Mouse (Mus musculus) embryonic stem cell, embryonic (primary cell): Measurements from ENCODE around the gene Gna15.

Source experiments
- CTCF ChIA-PET, 4 experiments: fragments of 300-600 bp in 2 of 4; fragments of 350-600 bp in 2 of 4; sonication (Branson Sonifier 250); formaldehyde crosslinking; loops; one replicate each; lab custom pipeline; 2022; ENCODE audit warnings: inconsistent platforms in 2 of 4; lab: Charles Lee
- POLR2A ChIA-PET, 4 experiments: fragments of 300-600 bp in 2 of 4; fragments of 350-600 bp in 2 of 4; sonication (Branson Sonifier 250); formaldehyde crosslinking; loops; one replicate each; lab custom pipeline; 2022; ENCODE audit warnings: antibody characterized with exemption in 4 of 4, inconsistent platforms in 1 of 4; lab: Charles Lee

The Gna15 gene

GRCm38 (mm10) chr10:81519227-81519977 lies 4.6 kb downstream of the Gna15 start:
- POLR2A ChIA-PET: interaction anchor here in 3 of 4 experiments (0.6 to 1.7 kb wide), 8 partner anchors 10 to 41 kb away, joined by 3 to 7 read pairs (median 4); partner anchors contain the start of gene Ncln (in 1 of the 3)
- CTCF ChIA-PET: interaction anchor here (0.6 to 2.1 kb wide), 17 partner anchors 7 to 732 kb away, joined by 3 to 10 read pairs (median 4); partner anchors contain the start of genes Fzr1 (in 1 of the 4) and Ncln (in 1 of the 4)

GRCm38 (mm10) chr10:81518546-81518945 lies 5.5 kb downstream of the Gna15 start:
- ChIA-PET POLR2A (interaction anchor here in 3 of 4 experiments (0.6 to 1.7 kb wide), 8 partner anchors 9 to 42 kb away, joined by 3 to 7 read pairs (median 4); partner anchors contain the start of gene Ncln (in 1 of the 3)), CTCF (interaction anchor here (0.5 to 2.1 kb wide), 17 partner anchors 8 to 497 kb away, joined by 3 to 10 read pairs (median 4); partner anchors contain the start of genes Fzr1 (in 1 of the 4) and Ncln (in 1 of the 4))

- ChIA-PET CTCF (interaction anchor here in 2 of 4 experiments (0.8 to 1.4 kb wide), 3 partner anchors 9 to 15 kb away, joined by 3 to 4 read pairs (median 3); no protein-coding TSS in a partner anchor), POLR2A (interaction anchor here in 2 of 4 experiments (1.6 to 2.7 kb wide), 2 partner anchors 9 to 10 kb away, joined by 7 to 8 read pairs; no protein-coding TSS in a partner anchor)
Observed at GRCm38 (mm10) chr10:81517227-81517626, 6.8 kb downstream of the Gna15 start.

GRCm38 (mm10) chr10:81513798-81514197 lies 10.2 kb downstream of the Gna15 start:
- CTCF ChIA-PET: interaction anchor here in 2 of 4 experiments (0.8 to 1.8 kb wide), 7 partner anchors 11 to 38 kb away, joined by 3 to 6 read pairs (median 3); partner anchors contain the start of genes Celf5 (in 1 of the 2) and Ncln (in 1 of the 2)
- POLR2A ChIA-PET: interaction anchor here in 2 of 4 experiments (1.3 to 2.3 kb wide), 2 partner anchors 11 kb away, joined by 4 to 6 read pairs; no protein-coding TSS in a partner anchor

- CTCF ChIA-PET: interaction anchor here in 2 of 4 experiments (0.6 to 6.2 kb wide), 7 partner anchors 8 to 320 kb away, joined by 3 to 63 read pairs (median 3); no protein-coding TSS in a partner anchor
- POLR2A ChIA-PET: interaction anchor here in 2 of 4 experiments (0.6 to 5.3 kb wide), 4 partner anchors 8 to 26 kb away, joined by 3 to 48 read pairs (median 10); partner anchors contain the start of genes Gna15 (in 1 of the 2) and Ncln (in 1 of the 2)
Observed at GRCm38 (mm10) chr10:81510246-81510810, 13.7 kb downstream of the Gna15 start.

GRCm38 (mm10) chr10:81507691-81508489 lies 16.1 kb downstream of the Gna15 start:
- ChIA-PET POLR2A (interaction anchor here (0.5 to 5.3 kb wide), 130 partner anchors 8 to 1351 kb away, joined by 3 to 60 read pairs (median 4); partner anchors contain the start of genes Ncln (in 3 of the 4), Pip5k1c (in 3 of the 4), Dohh (in 2 of the 4) and Eef2 (in 2 of the 4)), CTCF (interaction anchor here (0.6 to 6.2 kb wide), 40 partner anchors 9 to 314 kb away, joined by 3 to 63 read pairs (median 4); partner anchors contain the start of genes Celf5 (in 2 of the 4), Atcay (in 1 of the 4), Gipc3 (in 1 of the 4) and Gna15 (in 1 of the 4))

- ChIA-PET POLR2A (interaction anchor here (0.5 to 5.3 kb wide), 62 partner anchors 8 to 621 kb away, joined by 3 to 60 read pairs (median 5); partner anchors contain the start of genes Dohh (in 2 of the 4), Gm48551 (in 2 of the 4), Gna11 (in 2 of the 4) and Gna15 (in 2 of the 4)), CTCF (interaction anchor here (0.6 to 6.2 kb wide), 25 partner anchors 8 to 753 kb away, joined by 3 to 63 read pairs (median 6); partner anchors contain the start of genes Celf5 (in 1 of the 4), Gna15 (in 1 of the 4) and Pip5k1c (in 1 of the 4))
Observed at GRCm38 (mm10) chr10:81507095-81507494, 16.9 kb downstream of the Gna15 start.

GRCm38 (mm10) chr10:81505016-81505664 lies 18.9 kb downstream of the Gna15 start:
- ChIA-PET CTCF (interaction anchor here in 2 of 4 experiments (0.7 to 6.2 kb wide), 3 partner anchors 21 to 55 kb away, joined by 3 to 63 read pairs (median 4); no protein-coding TSS in a partner anchor), POLR2A (interaction anchor here in 2 of 4 experiments (0.6 to 4.3 kb wide), 12 partner anchors 9 to 1337 kb away, joined by 3 to 60 read pairs (median 4); partner anchors contain the start of genes Ncln (in 2 of the 2) and Cactin (in 1 of the 2))

GRCm38 (mm10) chr10:81502658-81503057 lies 21.4 kb downstream of the Gna15 start:
- CTCF ChIA-PET: interaction anchor here (0.5 to 3.1 kb wide), 89 partner anchors 9 to 826 kb away, joined by 3 to 46 read pairs (median 4); partner anchors contain the start of genes Celf5 (in 2 of the 4), Gna15 (in 2 of the 4), Pip5k1c (in 2 of the 4) and Hmg20b (in 1 of the 4)
- POLR2A ChIA-PET: interaction anchor here in 3 of 4 experiments (0.6 to 2.6 kb wide), 26 partner anchors 8 to 397 kb away, joined by 3 to 19 read pairs (median 4); partner anchors contain the start of genes Pip5k1c (in 2 of the 3), Gna15 (in 1 of the 3) and Map2k2 (in 1 of the 3)

GRCm38 (mm10) chr10:81501863-81502262 lies 22.2 kb downstream of the Gna15 start:
- CTCF ChIA-PET: interaction anchor here in 3 of 4 experiments (0.6 to 3.1 kb wide), 31 partner anchors 8 to 695 kb away, joined by 3 to 46 read pairs (median 6); partner anchors contain the start of gene Celf5 (in 1 of the 3)
- POLR2A ChIA-PET: interaction anchor here in 2 of 4 experiments (0.6 to 2.6 kb wide), 16 partner anchors 14 to 321 kb away, joined by 3 to 19 read pairs (median 4); partner anchors contain the start of genes Pip5k1c (in 2 of the 2), Gna15 (in 1 of the 2) and Tjp3 (in 1 of the 2)

- POLR2A ChIA-PET: interaction anchor here in 2 of 4 experiments (0.8 to 3.0 kb wide), 5 partner anchors 8 to 36 kb away, joined by 3 to 16 read pairs (median 4); partner anchors contain the start of genes Celf5 (in 1 of the 2) and Gna15 (in 1 of the 2)
- CTCF ChIA-PET: interaction anchor here in 1 of 4 experiments (1.5 kb wide), 1 partner anchor 52 kb away, joined by 6 read pairs; no protein-coding TSS in a partner anchor
Observed at GRCm38 (mm10) chr10:81500032-81500431, 24.0 kb downstream of the Gna15 start, which contains the start of gene S1pr4. Gene S1pr4 (minus strand): TSS chr10:81500132.

GRCm38 (mm10) chr10:81499250-81499901 lies 24.6 kb downstream of the Gna15 start:
- ChIA-PET POLR2A (interaction anchor here in 2 of 4 experiments (1.0 to 3.0 kb wide), 2 partner anchors 8 to 9 kb away, joined by 5 to 16 read pairs; no protein-coding TSS in a partner anchor), CTCF (interaction anchor here in 1 of 4 experiments (1.2 to 1.7 kb wide), 3 partner anchors 8 to 52 kb away, joined by 6 to 8 read pairs (median 6); no protein-coding TSS in a partner anchor)

GRCm38 (mm10) chr10:81498316-81499249 lies 25.4 kb downstream of the Gna15 start:
- ChIA-PET POLR2A (interaction anchor here in 2 of 4 experiments (0.6 to 5.5 kb wide), 6 partner anchors 8 to 139 kb away, joined by 3 to 60 read pairs (median 3); no protein-coding TSS in a partner anchor), CTCF (interaction anchor here in 2 of 4 experiments (0.5 to 1.7 kb wide), 4 partner anchors 9 to 104 kb away, joined by 3 to 8 read pairs (median 5); no protein-coding TSS in a partner anchor)
